Mouse (Mus musculus): ENCODE measurements at regions not wholly inside any gene's neighbourhood (a gene's known extent, or its start where the extent isn't known, plus 50 kb on each side); places are given as distances from the start of the nearest gene placed in this dataset.
"Not testable (repeated sequence)": the region's sequence is repeated elsewhere in the genome, so short reads cannot be mapped to it uniquely, and the experiment has no call there.

GRCm38 (mm10) chrX:70871209-70871608 is 178.8 kb upstream of the Mamld1 start:
- DNase-seq = no peak

DNA sequence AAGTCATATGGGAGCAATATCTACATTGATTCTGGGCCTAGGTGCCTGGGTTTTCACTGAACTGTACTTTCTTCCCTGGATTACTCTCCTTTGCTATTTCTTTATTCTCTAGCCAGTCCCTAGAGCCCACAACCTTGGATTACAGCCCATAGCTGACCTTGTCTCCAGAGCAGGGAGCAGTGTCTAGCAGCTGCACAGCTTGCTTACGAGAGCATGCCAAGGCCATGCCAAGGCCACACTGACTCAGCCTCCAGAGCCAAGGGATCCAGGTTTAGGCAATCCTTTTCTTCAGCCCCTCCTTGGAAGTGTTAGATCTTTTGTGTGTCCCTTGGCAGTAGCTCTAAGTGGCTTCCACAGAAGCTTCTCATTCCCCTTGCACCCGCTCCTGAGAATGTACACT is 168.7 kb upstream of the Mamld1 start:
- DNase-seq = peak; percentile 84

GRCm38 (mm10) chrX:70883461-70883860 is 166.6 kb upstream of the Mamld1 start:
- DNase-seq = peak; percentile 56

GRCm38 (mm10) chrX:70894517-70894916 is 155.5 kb upstream of the Mamld1 start:
- no peak for DNase-seq

GRCm38 (mm10) chrX:70895554-70895953 is 154.5 kb upstream of the Mamld1 start:
- DNase-seq = no peak

GRCm38 (mm10) chrX:70897110-70897721 is 152.8 kb upstream of the Mamld1 start:
- no peak for DNase-seq

- not testable (repeated sequence) for DNase-seq
Measured at GRCm38 (mm10) chrX:70898836-70899235, 151.2 kb upstream of the Mamld1 start.

DNA sequence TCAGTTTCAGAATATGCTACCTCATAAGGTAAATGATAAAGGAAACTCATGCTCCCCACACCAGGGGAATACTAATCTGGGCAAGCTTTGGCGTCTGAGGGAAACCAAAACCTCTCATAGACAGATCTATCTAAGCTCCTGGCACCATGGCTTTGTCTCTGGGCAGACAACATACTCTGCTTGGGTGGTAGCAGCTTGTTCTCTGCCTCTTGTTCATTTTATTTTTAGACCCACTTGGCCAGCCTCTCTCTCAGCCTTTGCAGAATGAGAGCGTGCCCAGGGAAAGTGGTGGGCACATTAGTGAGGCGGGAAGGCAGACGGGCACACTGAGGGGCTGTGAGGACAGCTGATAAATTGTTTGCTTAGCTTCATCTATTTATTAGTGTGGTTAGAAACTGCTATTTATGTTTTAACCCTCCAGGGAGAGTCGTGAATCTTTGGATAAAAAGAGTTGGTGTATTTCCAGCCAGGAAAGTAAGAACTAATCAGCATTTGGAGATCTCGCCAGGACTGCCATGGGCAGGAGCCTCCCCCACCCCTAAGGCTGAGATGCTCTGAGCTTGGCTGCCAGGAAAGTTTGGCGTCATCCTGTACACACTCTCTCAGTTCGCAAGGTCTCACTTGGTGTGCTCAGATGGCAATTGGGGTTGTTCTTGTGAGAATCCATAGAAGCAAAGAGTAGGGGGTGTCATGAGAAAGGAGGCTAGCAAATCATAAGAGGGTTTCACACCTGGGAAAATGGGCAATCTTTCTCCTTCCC is 150.2 kb upstream of the Mamld1 start:
- no peak for DNase-seq

- DNase-seq = no peak
Measured at GRCm38 (mm10) chrX:70925646-70926045, 124.4 kb upstream of the Mamld1 start.

DNA sequence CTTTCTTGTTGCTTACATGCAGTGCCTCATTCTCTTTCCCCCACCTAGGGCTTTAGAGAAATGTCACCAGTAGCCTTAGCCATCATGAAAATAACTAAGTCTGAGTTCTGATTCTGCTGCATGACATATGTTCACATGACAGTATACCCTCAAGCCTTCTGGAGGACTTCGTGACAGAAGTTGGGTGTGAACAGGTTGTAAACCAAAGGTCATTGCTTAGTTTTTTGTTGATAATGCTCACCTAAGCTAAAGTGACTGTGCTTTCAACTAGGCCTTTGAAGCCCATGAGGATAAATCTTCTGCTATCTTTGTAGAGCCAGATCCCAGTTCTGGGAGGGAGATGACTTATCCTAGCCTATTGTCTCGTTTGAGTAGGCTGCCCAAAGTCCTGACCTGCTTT is 118.1 kb upstream of the Mamld1 start:
- no peak for DNase-seq

GRCm38 (mm10) chrX:70945382-70945781 is 104.7 kb upstream of the Mamld1 start:
- no peak for DNase-seq

GRCm38 (mm10) chrX:70946052-70946451 is 104.0 kb upstream of the Mamld1 start:
- peak; percentile 3 for DNase-seq

DNA sequence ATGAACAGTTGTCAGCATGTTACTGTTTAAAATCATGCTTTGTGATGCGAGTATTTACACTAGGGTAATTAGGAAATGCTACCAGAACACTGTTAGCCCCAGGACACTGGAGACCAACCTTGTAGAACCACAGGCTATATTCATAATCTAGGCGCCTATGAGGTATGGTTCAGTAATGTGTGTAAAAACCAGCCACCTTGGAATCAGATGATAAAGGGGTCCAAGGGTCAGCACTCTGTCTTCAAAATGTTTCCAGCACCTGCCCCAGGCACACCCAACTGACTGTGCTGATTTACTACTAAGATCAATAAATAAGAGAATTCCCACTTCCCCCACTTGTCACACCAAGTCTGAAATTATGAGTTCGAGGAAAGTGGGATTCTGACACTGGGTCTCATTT is 100.8 kb upstream of the Mamld1 start:
- no peak for DNase-seq

GRCm38 (mm10) chrX:70953022-70953421 is 97.0 kb upstream of the Mamld1 start:
- DNase-seq = no peak
